In genomic region chr8:121761480-121761879, GRCm38 (mm10) we compare ENCODE assay signal across 8 mouse cellular contexts. TPM values are rescaled to one million over a fixed set of nuclear protein-coding genes. Genes with fewer than 3 reads are reported as not detected.
A peak's percentile ranks its signal among the peaks of the same experiment; 100 is the strongest.
DNase-seq lines count a peak whose midpoint lies in the region.

No protein-coding gene starts in this region.

- intact Hi-C loops in heart, postnatal 14 days (cut with DNase I) = no loop called here

- DNase-seq in heart, postnatal 14 days = peak; percentile 19 to 55
- no peak for DNase-seq in heart, adult 9 months (ENCODE audit: low spot score in 2 of 2)
- DNase-seq in 3T3-L1 (ENCODE audit: low read depth, low spot score) = peak; percentile 38
- DNase-seq in adrenal gland, postnatal 10 days = peak; percentile 70
- peak; percentile 2 for DNase-seq in large intestine, adult 2 months (ENCODE audit: low read depth, low spot score)
- DNase-seq in layer of hippocampus, adult 9-11 months = no peak
- DNase-seq in cerebellum, adult 8-10 months = no peak
- no peak for DNase-seq in frontal cortex, postnatal 25 days (ENCODE audit: low spot score in 2 of 2)

- WGBS in large intestine, adult 2 months = 33% methylated on average over 10 of the region's 10 CpGs

RNA-seq across cellular contexts. Expression of gene Jph3, which starts 32.1 kb away (rescaled TPM):
- total RNA-seq in heart, postnatal 14 days (2021) = not detected
- total RNA-seq in adrenal gland, postnatal 10 days (2021) = 1 to 10 TPM; 2.7 to 4.6 TPM
- 0.38 and 0.51 TPM in 2 replicates for polyA plus RNA-seq in large intestine, adult 2 months (2012; rRNA removed)

Comparison
In these comparisons a context has a peak if more than half of its experiments do, and no peak if none do; other contexts are left out.
1. DNase-seq: peak in heart, postnatal 14 days (2 of 2), 3T3-L1 (single experiment), adrenal gland, postnatal 10 days (single experiment) and large intestine, adult 2 months (single experiment); none in heart, adult 9 months (0 of 2), layer of hippocampus, adult 9-11 months (single experiment), cerebellum, adult 8-10 months (single experiment) and frontal cortex, postnatal 25 days (0 of 2).